Mouse (Mus musculus): ENCODE results near the gene Zfp280d. TPM values are rescaled to one million over a fixed set of nuclear protein-coding genes. Genes with fewer than 3 reads are reported as not detected.
A peak's percentile ranks its signal among the peaks of the same experiment; 100 is the strongest.

Zfp280d gene
- polyA plus RNA-seq (2015; fragmentation: Nextera tagmentation; extraction: Ambion mirVana) = 25.3 TPM in 2 replicates

DNA sequence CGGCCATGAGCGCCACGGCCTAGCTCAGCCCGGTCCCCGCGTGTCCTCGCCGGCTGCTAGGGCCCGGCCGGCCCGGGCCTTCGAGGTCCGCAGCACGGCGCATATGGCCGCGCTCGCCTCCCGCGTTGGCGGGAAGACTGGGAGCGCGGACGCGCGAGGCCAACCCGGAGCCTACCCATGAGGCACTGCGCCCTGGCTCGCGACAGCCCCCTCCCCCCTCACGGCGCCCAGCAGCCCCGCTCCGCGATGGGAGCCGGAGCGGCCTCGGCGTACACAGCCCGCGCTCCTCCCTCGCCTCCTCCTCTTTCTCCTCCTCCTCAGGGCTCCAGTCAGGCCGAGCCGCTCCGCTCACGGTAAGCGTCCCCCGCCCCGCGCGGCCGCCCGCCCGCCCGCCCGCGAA, at the start of gene Zfp280d:
Gene Zfp280d (plus strand): TSS at position 184 of the 400 bp plus-strand sequence.
- no peak for TF ChIP-seq CTCF (IDR thresholded peaks at IDR 0.05; ENCODE audit: low read depth)
- Histone ChIP-seq H3K4me2 (ENCODE audit: low read length) (peak within 1 kb of the TSS; percentile 71), H3K4me1 (replicated peaks; ENCODE audit: insufficient read depth, low read length) (0 out of 2 replicates have a peak, but pooled peaks cover 4% of the 10 kb centered on the region), H3K4me3 (replicated peaks; ENCODE audit: low read depth, low read length) (peak within 1 kb of the TSS; percentile 60), H3K36me3 (ENCODE audit: insufficient read depth, low read length) (no peaks in the 10 kb centered on the region), H3K27me3 (ENCODE audit: insufficient read depth, low read length) (no peaks in the 10 kb centered on the region), H3K9me3 (replicated peaks; ENCODE audit: low read length) (no peaks in the 10 kb centered on the region), H3K27ac (peak within 1 kb of the TSS; percentile 100), H3K9ac (ENCODE audit: low read depth, low read length) (peak within 1 kb of the TSS; percentile 97)
- ATAC-seq (replicated peaks; ENCODE audit: low FRiP score, low read depth) (peak; percentile 99), DNase-seq (ENCODE audit: low spot score) (peak; percentile 97)
- WGBS = under 1% methylated on average over 49 of the region's 57 CpGs

DNA sequence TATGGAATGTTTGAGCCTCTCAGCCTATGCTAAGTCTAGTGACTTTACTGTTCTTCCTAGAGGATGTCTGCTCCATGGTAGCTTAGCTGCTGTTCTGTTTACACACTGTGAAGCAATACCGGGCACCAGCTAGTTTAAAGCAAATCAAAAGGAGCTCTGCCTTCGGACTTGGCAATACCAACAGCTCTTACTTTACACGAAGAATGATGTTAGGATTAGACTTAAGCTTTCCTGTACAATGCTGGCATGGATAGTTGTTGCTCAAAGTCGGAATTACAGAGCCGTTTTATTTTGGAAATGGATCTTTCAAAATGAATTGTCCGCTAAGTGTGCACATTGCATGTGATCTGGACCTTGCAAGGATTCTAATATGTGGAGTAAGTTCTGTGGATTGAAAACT, 48.1 kb upstream of the Zfp280d start:
- no peaks in the 10 kb centered on the region for H3K36me3 ChIP-seq (ENCODE audit: insufficient read depth, low read length)
- DNase-seq (ENCODE audit: low spot score) (no peak), ATAC-seq (replicated peaks; ENCODE audit: low FRiP score, low read depth) (no peak)
- H3K4me1 ChIP-seq (replicated peaks; ENCODE audit: insufficient read depth, low read length) = no peaks in the 10 kb centered on the region
- H3K4me2 ChIP-seq (ENCODE audit: low read length) = no peak overlapping the region
- TF ChIP-seq CTCF (IDR thresholded peaks at IDR 0.05; ENCODE audit: low read depth) = no peak
- H3K27ac ChIP-seq = no peak overlapping the region
- no peak overlapping the region for H3K4me3 ChIP-seq (replicated peaks; ENCODE audit: low read depth, low read length)
- no peaks in the 10 kb centered on the region for H3K9me3 ChIP-seq (replicated peaks; ENCODE audit: low read length)
- no peak overlapping the region for H3K9ac ChIP-seq (ENCODE audit: low read depth, low read length)
- WGBS = 87% methylated on average over 6 of the region's 6 CpGs
- no peaks in the 10 kb centered on the region for H3K27me3 ChIP-seq (ENCODE audit: insufficient read depth, low read length)

DNA sequence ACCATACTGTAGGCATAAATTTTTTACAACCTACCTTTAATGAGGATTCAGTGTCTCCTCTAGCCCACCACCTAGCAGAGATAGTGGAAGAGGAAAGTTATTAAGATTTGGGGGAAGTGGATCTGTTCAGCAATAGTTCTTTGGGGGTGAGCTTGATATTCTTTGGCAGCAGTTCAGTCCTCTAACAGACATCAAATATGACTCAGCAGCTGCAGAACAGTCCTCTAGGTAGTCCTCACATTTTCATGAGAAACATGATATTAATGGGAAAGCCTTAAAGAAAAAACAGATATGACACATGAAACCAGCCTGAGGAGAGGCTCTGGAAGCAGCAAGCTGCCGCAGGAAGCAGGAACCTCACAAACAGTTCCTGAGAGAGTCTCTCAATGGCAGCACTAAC, 22.0 kb upstream of the Zfp280d start:
- H3K27ac ChIP-seq = no peak overlapping the region
- H3K27me3 ChIP-seq (ENCODE audit: insufficient read depth, low read length) = no peaks in the 10 kb centered on the region
- H3K36me3 ChIP-seq (ENCODE audit: insufficient read depth, low read length) = no peaks in the 10 kb centered on the region
- ATAC-seq (replicated peaks; ENCODE audit: low FRiP score, low read depth) = no peak
- no peak for TF ChIP-seq CTCF (IDR thresholded peaks at IDR 0.05; ENCODE audit: low read depth)
- H3K9ac ChIP-seq (ENCODE audit: low read depth, low read length) = no peak overlapping the region
- H3K4me1 ChIP-seq (replicated peaks; ENCODE audit: insufficient read depth, low read length) = no peaks in the 10 kb centered on the region
- no peak overlapping the region for H3K4me3 ChIP-seq (replicated peaks; ENCODE audit: low read depth, low read length)
- no peak overlapping the region for H3K4me2 ChIP-seq (ENCODE audit: low read length)
- 80% methylated on average over 1 of the region's 1 CpGs for WGBS
- DNase-seq (ENCODE audit: low spot score) = no peak
- no peaks in the 10 kb centered on the region for H3K9me3 ChIP-seq (replicated peaks; ENCODE audit: low read length)

DNA sequence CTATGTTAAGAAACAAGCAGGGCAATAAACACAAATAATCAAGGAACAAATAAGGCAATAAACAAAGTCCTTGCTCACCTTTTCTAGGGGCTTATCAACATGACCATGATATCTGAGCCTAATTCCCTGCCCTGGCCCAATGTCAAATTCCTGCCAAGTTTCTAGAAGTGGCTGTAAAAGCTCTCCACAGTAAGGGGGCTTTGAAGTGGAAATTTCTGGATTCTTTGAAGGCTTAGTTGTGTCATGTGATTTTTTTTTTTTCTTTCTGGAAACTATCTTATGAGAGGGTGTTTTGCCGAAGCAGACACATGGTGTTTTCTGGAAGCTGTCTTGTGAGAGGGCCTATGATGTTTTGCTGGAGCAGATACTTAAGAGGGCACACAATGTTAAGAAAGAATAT, 19.4 kb upstream of the Zfp280d start:
- TF ChIP-seq CTCF (IDR thresholded peaks at IDR 0.05; ENCODE audit: low read depth) = no peak
- no peak for DNase-seq (ENCODE audit: low spot score)
- 89% methylated on average over 1 of the region's 1 CpGs for WGBS

DNA sequence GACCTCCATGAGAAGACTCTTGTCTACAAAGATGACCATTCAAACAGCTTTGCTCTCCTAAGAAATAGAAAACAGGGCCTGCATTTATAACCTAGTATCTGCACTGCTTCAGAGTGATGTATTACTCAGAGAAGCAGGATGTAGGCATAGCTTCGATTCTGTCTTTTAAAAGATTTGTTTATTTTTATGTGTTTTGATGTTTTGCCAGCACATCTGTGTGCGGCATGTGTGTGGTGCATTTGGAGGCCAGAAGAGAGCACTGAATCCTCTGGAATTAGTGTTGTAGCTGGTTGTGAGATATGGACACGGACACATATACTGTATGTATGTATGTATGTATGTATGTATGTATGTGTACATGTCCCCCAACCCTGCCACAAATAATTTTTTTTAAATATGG, 18.0 kb upstream of the Zfp280d start:
- DNase-seq (ENCODE audit: low spot score) = no peak
- ATAC-seq (replicated peaks; ENCODE audit: low FRiP score, low read depth) = no peak

More for the DNA sequence above, 19.4 kb upstream of the Zfp280d start:
- no peaks in the 10 kb centered on the region for H3K4me1 ChIP-seq (replicated peaks; ENCODE audit: insufficient read depth, low read length)
- H3K9me3 ChIP-seq (replicated peaks; ENCODE audit: low read length) = no peaks in the 10 kb centered on the region
- H3K4me3 ChIP-seq (replicated peaks; ENCODE audit: low read depth, low read length) = no peak overlapping the region
- H3K4me2 ChIP-seq (ENCODE audit: low read length) = no peak overlapping the region
- no peak overlapping the region for H3K9ac ChIP-seq (ENCODE audit: low read depth, low read length)
- no peak overlapping the region for H3K27ac ChIP-seq
- no peaks in the 10 kb centered on the region for H3K27me3 ChIP-seq (ENCODE audit: insufficient read depth, low read length)
- no peak for ATAC-seq (replicated peaks; ENCODE audit: low FRiP score, low read depth)
- no peaks in the 10 kb centered on the region for H3K36me3 ChIP-seq (ENCODE audit: insufficient read depth, low read length)

DNA sequence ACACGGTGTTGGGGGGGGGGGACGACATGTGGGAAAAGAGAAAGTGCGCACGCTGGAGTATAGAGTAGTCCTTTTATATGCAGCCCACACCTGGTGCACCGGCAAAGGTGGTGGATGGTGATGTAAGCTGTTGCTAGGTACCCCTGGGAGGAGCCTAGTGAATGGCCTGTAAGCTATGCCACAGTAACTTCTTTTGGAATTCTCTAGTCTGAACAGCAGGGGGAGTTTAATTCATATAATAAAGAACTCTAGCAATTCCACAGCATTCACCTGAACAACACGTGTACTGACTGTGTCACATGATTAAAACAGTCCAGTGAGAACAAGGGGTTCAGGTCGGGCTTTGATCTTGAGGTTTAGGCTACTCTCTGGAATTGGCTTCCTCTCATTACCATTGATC, 14.3 kb upstream of the Zfp280d start:
- no peaks in the 10 kb centered on the region for H3K9me3 ChIP-seq (replicated peaks; ENCODE audit: low read length)
- DNase-seq (ENCODE audit: low spot score) (peak; percentile 89), ATAC-seq (replicated peaks; ENCODE audit: low FRiP score, low read depth) (peak; percentile 77)
- H3K4me1 ChIP-seq (replicated peaks; ENCODE audit: insufficient read depth, low read length) = no peaks in the 10 kb centered on the region
- no peak overlapping the region for H3K9ac ChIP-seq (ENCODE audit: low read depth, low read length)
- no peaks in the 10 kb centered on the region for H3K27me3 ChIP-seq (ENCODE audit: insufficient read depth, low read length)
- no peak overlapping the region for H3K27ac ChIP-seq
- no peak overlapping the region for H3K4me2 ChIP-seq (ENCODE audit: low read length)
- peak; percentile 66 for TF ChIP-seq CTCF (IDR thresholded peaks at IDR 0.05; ENCODE audit: low read depth)
- no peak overlapping the region for H3K4me3 ChIP-seq (replicated peaks; ENCODE audit: low read depth, low read length)
- 27% methylated on average over 7 of the region's 7 CpGs for WGBS
- no peaks in the 10 kb centered on the region for H3K36me3 ChIP-seq (ENCODE audit: insufficient read depth, low read length)

More for the DNA sequence above, 18.0 kb upstream of the Zfp280d start:
- H3K4me2 ChIP-seq (ENCODE audit: low read length) = no peak overlapping the region
- no peaks in the 10 kb centered on the region for H3K4me1 ChIP-seq (replicated peaks; ENCODE audit: insufficient read depth, low read length)
- H3K9me3 ChIP-seq (replicated peaks; ENCODE audit: low read length) = no peaks in the 10 kb centered on the region
- no peak overlapping the region for H3K27ac ChIP-seq
- no peak overlapping the region for H3K9ac ChIP-seq (ENCODE audit: low read depth, low read length)
- H3K4me3 ChIP-seq (replicated peaks; ENCODE audit: low read depth, low read length) = no peak overlapping the region
- WGBS = 61% methylated on average over 3 of the region's 3 CpGs
- no peak for TF ChIP-seq CTCF (IDR thresholded peaks at IDR 0.05; ENCODE audit: low read depth)
- H3K36me3 ChIP-seq (ENCODE audit: insufficient read depth, low read length) = no peaks in the 10 kb centered on the region
- no peaks in the 10 kb centered on the region for H3K27me3 ChIP-seq (ENCODE audit: insufficient read depth, low read length)

DNA sequence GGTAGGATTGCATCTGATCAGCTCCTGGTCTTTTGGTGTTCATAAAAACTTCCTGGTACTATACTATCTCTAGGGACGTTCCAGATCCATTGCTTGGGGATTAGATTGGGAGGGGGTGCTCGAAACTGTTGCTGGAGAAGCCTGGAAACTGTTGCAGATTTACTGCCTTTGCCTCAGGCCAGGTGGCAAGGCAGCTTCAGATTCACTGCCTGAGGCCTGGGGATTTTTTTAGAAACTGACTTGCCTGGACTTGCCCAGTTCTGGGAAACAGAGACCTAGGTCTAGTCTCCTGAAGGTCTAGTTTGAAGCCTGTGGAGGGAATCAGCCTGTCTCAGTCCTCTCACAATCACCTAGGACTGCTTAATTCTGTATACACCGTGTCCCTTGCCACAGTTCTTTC, 9.8 kb upstream of the Zfp280d start:
- Histone ChIP-seq H3K4me1 (replicated peaks; ENCODE audit: insufficient read depth, low read length) (no peaks in the 10 kb centered on the region), H3K9me3 (replicated peaks; ENCODE audit: low read length) (no peaks in the 10 kb centered on the region), H3K27me3 (ENCODE audit: insufficient read depth, low read length) (no peaks in the 10 kb centered on the region), H3K4me3 (replicated peaks; ENCODE audit: low read depth, low read length) (no peak overlapping the region), H3K27ac (no peak overlapping the region), H3K4me2 (ENCODE audit: low read length) (no peak overlapping the region), H3K9ac (ENCODE audit: low read depth, low read length) (no peak overlapping the region), H3K36me3 (ENCODE audit: insufficient read depth, low read length) (no peaks in the 10 kb centered on the region)
- ATAC-seq (replicated peaks; ENCODE audit: low FRiP score, low read depth) (no peak), DNase-seq (ENCODE audit: low spot score) (no peak)
- 86% methylated on average over 3 of the region's 3 CpGs for WGBS
- TF ChIP-seq CTCF (IDR thresholded peaks at IDR 0.05; ENCODE audit: low read depth) = no peak
